Mouse (Mus musculus): ENCODE results near the gene Upk1a. TPM values are rescaled to one million over a fixed set of nuclear protein-coding genes. Genes with fewer than 3 reads are reported as not detected.

Upk1a gene
- polyA plus RNA-seq, 1 experiment from 2014 or later = 0.14 TPM

DNA sequence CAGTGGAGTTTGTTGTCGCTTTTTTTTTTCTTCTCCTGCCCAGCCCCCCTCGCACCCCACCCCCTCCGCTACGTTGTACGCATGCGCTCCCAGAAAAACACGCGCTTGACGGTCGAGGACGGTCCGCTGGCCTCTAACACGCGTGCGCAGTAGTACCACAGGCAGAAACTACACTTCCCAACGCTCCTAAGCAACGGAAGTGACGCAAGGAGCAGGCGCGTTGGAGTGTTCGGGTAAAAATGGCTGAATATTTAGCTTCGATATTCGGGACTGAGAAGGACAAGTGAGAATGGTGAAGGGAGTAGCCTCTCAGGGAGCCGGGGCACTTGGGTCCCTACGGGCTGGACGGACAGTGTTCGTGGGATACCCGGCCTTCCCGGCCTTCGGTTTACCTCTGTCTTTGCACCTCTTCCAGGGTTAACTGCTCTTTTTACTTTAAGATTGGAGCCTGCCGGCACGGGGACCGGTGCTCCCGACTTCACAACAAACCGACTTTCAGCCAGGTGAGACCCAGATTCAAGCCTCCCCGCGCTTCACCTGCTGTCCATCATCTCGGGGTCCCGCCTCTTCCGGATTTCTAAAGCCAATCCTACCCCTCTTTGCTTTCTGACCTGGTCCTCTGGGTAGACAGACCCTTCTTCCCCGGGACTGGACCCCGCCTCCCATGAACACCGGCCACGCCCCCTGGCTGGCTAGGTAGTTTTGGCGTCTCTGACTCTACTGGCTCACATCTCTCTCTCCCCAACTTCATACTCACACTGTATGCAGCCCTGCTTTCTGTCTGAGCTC is 49.3 kb downstream of the Upk1a start, which contains the start of the genes U2af1l4, Gm49396 and Psenen:
Gene U2af1l4 (plus strand): TSS at position 185 of the 789 bp plus-strand sequence.
Gene Gm49396 (plus strand): TSS at position 228 of the 789 bp plus-strand sequence.
Gene Psenen (minus strand): TSS at position 511 of the 789 bp plus-strand sequence.
- peak within 1 kb of the TSS; percentile 80 for H3K27ac ChIP-seq (replicated peaks; ENCODE audit: low read depth, low read length)
- DNase-seq (ENCODE audit: low spot score) (peak; percentile 99), ATAC-seq (replicated peaks; ENCODE audit: insufficient number of reproducible peaks, low FRiP score, low TSS enrichment, low read depth) (peak; percentile 76)
- H3K27me3 ChIP-seq (ENCODE audit: control insufficient read depth, insufficient read depth, low read length) = no peaks in the 10 kb centered on the region
- under 1% methylated on average over 45 of the region's 45 CpGs for WGBS
- H3K36me3 ChIP-seq (replicated peaks; ENCODE audit: control insufficient read depth, insufficient read depth, low read depth, low read length) = no peaks in the 10 kb centered on the region
- H3K9ac ChIP-seq (replicated peaks; ENCODE audit: low read length) = peak within 1 kb of the TSS; percentile 71
- no peaks in the 10 kb centered on the region for H3K9me3 ChIP-seq (replicated peaks; ENCODE audit: control insufficient read depth, low read length)
- peak within 1 kb of the TSS; percentile 60 for H3K4me3 ChIP-seq (ENCODE audit: low read depth, low read length)
- H3K4me2 ChIP-seq (ENCODE audit: low read depth, low read length) = peak within 1 kb of the TSS; percentile 71
- no peaks in the 10 kb centered on the region for H3K4me1 ChIP-seq (ENCODE audit: control insufficient read depth, insufficient read depth, low read length)

DNA sequence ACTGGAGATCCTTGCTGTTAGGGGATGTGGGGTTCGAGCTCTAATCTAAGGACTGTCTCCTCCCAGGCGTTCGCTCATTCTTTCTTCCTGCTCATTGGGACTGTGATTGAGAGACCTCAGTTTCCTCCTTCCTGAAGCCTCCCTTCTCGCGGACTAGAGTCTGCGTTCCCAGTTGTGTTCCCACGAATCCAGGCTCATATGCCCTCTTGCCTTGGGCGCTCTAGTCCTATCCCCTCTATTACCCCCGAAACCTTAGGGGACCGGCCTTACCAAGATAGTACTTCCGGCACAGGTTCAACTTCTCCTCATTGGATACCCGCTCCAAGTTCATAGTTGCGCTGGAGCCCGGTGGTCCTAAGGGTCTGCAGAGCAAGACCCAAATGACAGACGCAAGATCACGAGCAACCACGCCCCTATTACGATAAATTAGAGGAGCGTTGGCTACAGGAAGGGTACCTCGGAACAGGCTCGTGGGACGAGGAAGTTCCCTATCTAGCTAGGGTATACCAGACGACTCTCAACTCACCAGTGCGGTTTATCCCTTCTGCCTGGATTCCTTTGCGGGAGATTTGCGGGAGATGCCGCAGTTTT is 50.0 kb downstream of the Upk1a start:
- no peaks in the 10 kb centered on the region for H3K4me1 ChIP-seq (ENCODE audit: control insufficient read depth, insufficient read depth, low read length)
- WGBS = 2% methylated on average over 27 of the region's 27 CpGs
- H3K4me2 ChIP-seq (ENCODE audit: low read depth, low read length) = peak overlapping the region; percentile 53
- ATAC-seq (replicated peaks; ENCODE audit: insufficient number of reproducible peaks, low FRiP score, low TSS enrichment, low read depth) (no peak), DNase-seq (ENCODE audit: low spot score) (no peak)
- no peak overlapping the region for H3K27ac ChIP-seq (replicated peaks; ENCODE audit: low read depth, low read length)
- no peaks in the 10 kb centered on the region for H3K36me3 ChIP-seq (replicated peaks; ENCODE audit: control insufficient read depth, insufficient read depth, low read depth, low read length)
- peak overlapping the region; percentile 60 for H3K4me3 ChIP-seq (ENCODE audit: low read depth, low read length)
- H3K27me3 ChIP-seq (ENCODE audit: control insufficient read depth, insufficient read depth, low read length) = no peaks in the 10 kb centered on the region
- H3K9ac ChIP-seq (replicated peaks; ENCODE audit: low read length) = peak overlapping the region; percentile 71
- no peaks in the 10 kb centered on the region for H3K9me3 ChIP-seq (replicated peaks; ENCODE audit: control insufficient read depth, low read length)

DNA sequence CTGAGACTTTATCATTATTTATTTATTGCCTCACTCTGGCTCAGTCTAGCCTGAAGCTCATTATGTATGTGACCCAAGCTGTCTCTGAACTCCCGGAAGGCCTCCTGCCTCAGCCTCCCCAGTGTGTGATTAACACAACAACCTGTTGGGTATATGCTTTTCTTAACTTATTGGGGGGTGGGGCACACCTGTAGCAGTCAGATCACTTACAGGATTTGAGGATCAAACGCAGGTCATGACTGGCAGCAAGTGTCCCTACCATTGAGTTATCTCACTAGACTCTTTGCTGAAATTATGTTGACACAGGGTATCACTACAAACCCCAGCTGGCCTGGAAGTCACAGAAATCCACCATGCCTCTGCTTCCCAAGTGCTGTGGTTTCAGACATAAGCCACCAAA is 52.4 kb downstream of the Upk1a start:
- Histone ChIP-seq H3K4me3 (ENCODE audit: low read depth, low read length) (no peak overlapping the region), H3K36me3 (replicated peaks; ENCODE audit: control insufficient read depth, insufficient read depth, low read depth, low read length) (peaks cover 10% of the 10 kb centered on the region), H3K27me3 (ENCODE audit: control insufficient read depth, insufficient read depth, low read length) (no peaks in the 10 kb centered on the region), H3K27ac (replicated peaks; ENCODE audit: low read depth, low read length) (no peak overlapping the region), H3K4me1 (ENCODE audit: control insufficient read depth, insufficient read depth, low read length) (no peaks in the 10 kb centered on the region), H3K9me3 (replicated peaks; ENCODE audit: control insufficient read depth, low read length) (no peaks in the 10 kb centered on the region), H3K4me2 (ENCODE audit: low read depth, low read length) (no peak overlapping the region), H3K9ac (replicated peaks; ENCODE audit: low read length) (no peak overlapping the region)
- DNase-seq (ENCODE audit: low spot score) = no peak
- WGBS = 75% methylated on average over 2 of the region's 2 CpGs
- no peak for ATAC-seq (replicated peaks; ENCODE audit: insufficient number of reproducible peaks, low FRiP score, low TSS enrichment, low read depth)

DNA sequence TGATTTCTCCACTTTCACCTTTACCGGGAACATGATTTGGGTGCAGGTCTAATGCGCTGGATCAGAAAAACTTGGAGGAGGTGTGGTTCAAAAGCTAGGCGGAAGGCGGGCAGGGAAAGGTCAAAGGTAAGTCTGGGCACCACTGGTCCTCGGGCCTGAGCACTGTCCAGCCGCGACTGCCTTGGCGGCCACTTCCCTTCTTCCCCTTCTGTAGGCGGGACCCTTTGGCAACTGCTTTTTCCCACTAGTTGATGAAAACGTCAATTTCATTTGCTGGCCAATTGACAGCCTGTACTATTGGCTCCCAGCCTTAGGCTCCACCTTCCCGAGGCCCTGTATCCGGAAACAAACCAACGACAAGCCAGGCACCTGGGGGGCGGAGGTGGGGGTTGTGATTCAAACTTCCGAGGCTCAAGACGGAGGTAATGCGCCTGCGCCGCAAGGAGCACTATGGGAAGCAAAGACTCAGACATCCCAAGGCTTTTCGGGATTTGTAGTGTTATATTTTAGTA is 53.1 kb downstream of the Upk1a start, which contains the start of gene Lin37:
Gene Lin37 (minus strand): TSS at position 396 of the 512 bp plus-strand sequence.
- under 1% methylated on average over 20 of the region's 20 CpGs for WGBS
- DNase-seq (ENCODE audit: low spot score) (peak; percentile 97), ATAC-seq (replicated peaks; ENCODE audit: insufficient number of reproducible peaks, low FRiP score, low TSS enrichment, low read depth) (peak; percentile 85)
- Histone ChIP-seq H3K9ac (replicated peaks; ENCODE audit: low read length) (peak within 1 kb of the TSS; percentile 74), H3K27ac (replicated peaks; ENCODE audit: low read depth, low read length) (no peak within 1 kb of the TSS), H3K27me3 (ENCODE audit: control insufficient read depth, insufficient read depth, low read length) (no peaks in the 10 kb centered on the region), H3K4me2 (ENCODE audit: low read depth, low read length) (peak within 1 kb of the TSS; percentile 88), H3K36me3 (replicated peaks; ENCODE audit: control insufficient read depth, insufficient read depth, low read depth, low read length) (peaks cover 10% of the 10 kb centered on the region), H3K4me3 (ENCODE audit: low read depth, low read length) (peak within 1 kb of the TSS; percentile 62), H3K9me3 (replicated peaks; ENCODE audit: control insufficient read depth, low read length) (no peaks in the 10 kb centered on the region), H3K4me1 (ENCODE audit: control insufficient read depth, insufficient read depth, low read length) (no peaks in the 10 kb centered on the region)

DNA sequence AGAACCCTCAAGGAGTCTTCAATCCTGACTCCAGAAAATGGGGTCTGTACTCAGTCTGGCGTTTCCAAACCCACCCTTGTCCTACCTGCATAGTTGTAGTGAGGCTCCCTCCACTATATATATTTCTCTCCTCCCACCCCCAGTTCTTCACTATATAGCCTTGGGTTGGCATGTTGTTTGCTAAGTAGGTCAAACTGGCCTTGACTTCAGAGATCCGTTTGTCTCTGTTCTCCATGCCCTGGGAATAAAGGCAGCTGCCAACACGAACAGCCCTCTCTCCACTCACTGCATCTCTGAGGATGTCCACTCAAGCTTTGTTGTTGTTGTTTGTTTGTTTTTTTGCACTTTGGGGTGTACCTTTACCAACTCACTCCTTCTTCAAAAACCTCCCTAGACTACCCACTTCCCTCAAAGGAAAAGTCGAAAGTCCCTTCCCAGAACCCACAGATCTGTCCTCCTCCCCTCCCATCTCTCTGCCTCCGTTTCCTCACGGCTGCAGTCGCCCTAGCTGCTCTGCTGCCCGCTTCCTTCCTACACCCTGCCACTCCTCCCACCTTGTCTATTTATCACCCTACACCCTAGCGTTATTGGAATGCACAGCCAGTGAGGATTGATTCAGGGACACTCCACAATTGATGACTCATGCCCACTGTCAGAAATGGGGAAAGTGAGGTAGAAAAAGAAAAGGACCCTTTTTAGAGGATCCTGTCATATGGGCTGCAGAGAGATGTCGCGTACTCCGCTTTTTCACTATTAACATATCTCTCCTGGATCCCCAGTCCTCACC is 53.8 kb downstream of the Upk1a start:
- ATAC-seq (replicated peaks; ENCODE audit: insufficient number of reproducible peaks, low FRiP score, low TSS enrichment, low read depth) (no peak), DNase-seq (ENCODE audit: low spot score) (no peak)
- Histone ChIP-seq H3K4me2 (ENCODE audit: low read depth, low read length) (peak overlapping the region; percentile 88), H3K4me3 (ENCODE audit: low read depth, low read length) (peak overlapping the region; percentile 62), H3K4me1 (ENCODE audit: control insufficient read depth, insufficient read depth, low read length) (no peaks in the 10 kb centered on the region), H3K9ac (replicated peaks; ENCODE audit: low read length) (peak overlapping the region; percentile 74), H3K9me3 (replicated peaks; ENCODE audit: control insufficient read depth, low read length) (no peaks in the 10 kb centered on the region), H3K36me3 (replicated peaks; ENCODE audit: control insufficient read depth, insufficient read depth, low read depth, low read length) (peaks cover 10% of the 10 kb centered on the region), H3K27ac (replicated peaks; ENCODE audit: low read depth, low read length) (no peak overlapping the region), H3K27me3 (ENCODE audit: control insufficient read depth, insufficient read depth, low read length) (no peaks in the 10 kb centered on the region)
- 15% methylated on average over 12 of the region's 12 CpGs for WGBS

DNA sequence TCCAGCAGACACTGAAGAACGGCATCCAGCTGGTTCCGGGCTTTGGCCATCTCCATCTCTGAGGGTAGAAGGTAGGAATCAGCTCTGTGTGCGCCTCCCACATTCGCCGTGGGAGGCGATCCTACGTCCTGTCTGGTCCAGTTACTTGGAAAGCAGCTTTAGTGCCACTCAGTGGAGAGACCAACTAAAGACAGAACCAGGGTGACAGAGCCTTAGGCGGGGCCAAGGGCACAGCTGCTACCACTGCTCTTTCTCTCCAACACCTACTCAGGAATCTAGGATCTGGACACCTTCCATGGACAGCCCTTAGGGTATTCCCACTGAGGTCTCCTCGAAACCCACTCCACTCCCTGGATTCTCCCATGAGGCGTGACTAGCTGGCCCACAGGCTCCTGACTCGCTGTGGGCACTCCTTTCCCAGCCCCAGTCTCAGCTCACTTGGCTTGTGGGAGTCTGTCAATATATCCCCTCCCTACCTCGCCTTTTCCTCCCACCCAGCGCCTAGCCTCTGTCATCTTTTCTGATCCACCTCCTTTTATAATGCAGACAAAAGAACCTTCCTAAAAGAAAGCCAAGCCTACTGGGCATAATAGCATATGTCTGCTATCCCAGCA is 54.6 kb downstream of the Upk1a start:
- Histone ChIP-seq H3K27me3 (ENCODE audit: control insufficient read depth, insufficient read depth, low read length) (no peaks in the 10 kb centered on the region), H3K4me2 (ENCODE audit: low read depth, low read length) (no peak overlapping the region), H3K4me3 (ENCODE audit: low read depth, low read length) (no peak overlapping the region), H3K9ac (replicated peaks; ENCODE audit: low read length) (no peak overlapping the region), H3K27ac (replicated peaks; ENCODE audit: low read depth, low read length) (no peak overlapping the region), H3K36me3 (replicated peaks; ENCODE audit: control insufficient read depth, insufficient read depth, low read depth, low read length) (peaks cover 10% of the 10 kb centered on the region), H3K4me1 (ENCODE audit: control insufficient read depth, insufficient read depth, low read length) (peaks cover 8% of the 10 kb centered on the region), H3K9me3 (replicated peaks; ENCODE audit: control insufficient read depth, low read length) (no peaks in the 10 kb centered on the region)
- DNase-seq (ENCODE audit: low spot score) = no peak
- no peak for ATAC-seq (replicated peaks; ENCODE audit: insufficient number of reproducible peaks, low FRiP score, low TSS enrichment, low read depth)
- 87% methylated on average over 13 of the region's 13 CpGs for WGBS

DNA sequence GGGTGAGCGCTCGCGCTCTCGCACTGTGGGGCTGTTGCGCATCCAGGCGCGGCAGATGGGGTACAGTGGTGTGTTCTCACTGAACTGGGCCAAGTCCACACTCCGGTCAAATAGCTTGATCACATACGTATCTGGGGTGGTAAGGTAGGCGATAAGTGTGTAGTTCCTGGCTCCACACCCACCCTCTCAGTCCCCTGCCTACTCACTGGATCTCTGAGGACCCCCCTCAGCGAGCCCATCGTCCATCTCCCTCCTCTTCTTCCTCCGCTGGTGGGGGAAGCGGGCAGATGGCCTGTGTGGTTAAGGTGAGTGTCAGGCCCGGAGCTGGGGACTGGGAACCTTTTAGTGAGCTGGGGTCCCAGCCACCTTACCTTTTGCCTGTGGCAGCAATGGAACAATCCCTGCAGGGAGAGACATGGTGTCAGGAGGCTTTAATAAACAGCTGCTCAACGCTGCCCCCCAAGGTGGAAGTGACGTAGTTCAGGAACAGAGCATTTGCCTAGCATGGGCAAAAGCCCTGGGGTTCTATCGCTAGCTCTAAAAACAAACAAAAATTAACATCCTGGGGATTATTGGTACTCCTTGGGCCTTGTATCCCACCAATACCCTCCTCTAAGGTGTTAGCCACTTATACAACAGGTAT is 55.6 kb downstream of the Upk1a start:
- DNase-seq (ENCODE audit: low spot score) = peak; percentile 25
- peaks cover 8% of the 10 kb centered on the region for H3K4me1 ChIP-seq (ENCODE audit: control insufficient read depth, insufficient read depth, low read length)
- H3K9ac ChIP-seq (replicated peaks; ENCODE audit: low read length) = no peak overlapping the region
- 91% methylated on average over 18 of the region's 18 CpGs for WGBS
- no peaks in the 10 kb centered on the region for H3K27me3 ChIP-seq (ENCODE audit: control insufficient read depth, insufficient read depth, low read length)
- no peak overlapping the region for H3K4me2 ChIP-seq (ENCODE audit: low read depth, low read length)
- H3K27ac ChIP-seq (replicated peaks; ENCODE audit: low read depth, low read length) = no peak overlapping the region
- no peak overlapping the region for H3K4me3 ChIP-seq (ENCODE audit: low read depth, low read length)
- no peaks in the 10 kb centered on the region for H3K9me3 ChIP-seq (replicated peaks; ENCODE audit: control insufficient read depth, low read length)
- no peak for ATAC-seq (replicated peaks; ENCODE audit: insufficient number of reproducible peaks, low FRiP score, low TSS enrichment, low read depth)
- H3K36me3 ChIP-seq (replicated peaks; ENCODE audit: control insufficient read depth, insufficient read depth, low read depth, low read length) = peaks cover 10% of the 10 kb centered on the region
